Mouse (Mus musculus) neural tube, embryonic 12.5 days (tissue): ENCODE measurements at regions not wholly inside any gene's neighbourhood (a gene's known extent, or its start where the extent isn't known, plus 50 kb on each side); places are given as distances from the start of the nearest gene placed in this dataset.
"Not testable (repeated sequence)": the region's sequence is repeated elsewhere in the genome, so short reads cannot be mapped to it uniquely, and the experiment has no call there.

Experiments used
- ATAC-seq: fragments of 200-750 bp; cut with Nextera tagmentation; 2 replicates; pipeline ENCODE4 v1.8.0; 2017; ENCODE audit warnings: low read depth, mild to moderate bottlenecking, moderate TSS enrichment, moderate library complexity; ENCODE audit not compliant: low FRiP score
- H3K27ac ChIP-seq: fragments of 300-500 bp; sonication (generic); 2 replicates; pipeline ENCODE4 v1.5.1; 2016
- H3K27me3 ChIP-seq: fragments of 300-500 bp; sonication (generic); replicated peaks from 2 replicates; pipeline ENCODE4 v1.6.1; 2016; ENCODE audit warnings: mild to moderate bottlenecking
- H3K36me3 ChIP-seq: fragments of 300-500 bp; sonication (generic); 2 replicates; pipeline ENCODE4 v1.6.1; 2016; ENCODE audit warnings: mild to moderate bottlenecking
- H3K4me1 ChIP-seq: fragments of 300-500 bp; sonication (generic); 2 replicates; pipeline ENCODE4 v1.6.1; 2016
- H3K4me2 ChIP-seq: fragments of 300-500 bp; sonication (generic); replicated peaks from 2 replicates; pipeline ENCODE4 v1.6.1; 2016; ENCODE audit warnings: mild to moderate bottlenecking
- H3K4me3 ChIP-seq: fragments of 300-500 bp; sonication (generic); 2 replicates; pipeline ENCODE4 v1.5.1; 2016
- H3K9ac ChIP-seq: fragments of 300-500 bp; sonication (generic); 2 replicates; pipeline ENCODE4 v1.6.1; 2016; ENCODE audit warnings: mild to moderate bottlenecking
- H3K9me3 ChIP-seq: fragments of 300-500 bp; sonication (generic); 2 replicates; pipeline ENCODE4 v1.6.1; 2016; ENCODE audit warnings: mild to moderate bottlenecking
- WGBS: fragments of 180-500 bp; shearing (Covaris S2); methylation state at CpG from one replicate; pipeline ENCODE4 v1.1.7; 2016; 5-methylcytosine and 5-hydroxymethylcytosine counted together

GRCm38 (mm10) chr2:78580013-78580412, 287.9 kb upstream of the Ube2e3 start:
- Histone ChIP-seq H3K27ac (no peak overlapping the region), H3K36me3 (no peaks in the 10 kb centered on the region), H3K4me3 (no peak overlapping the region), H3K9me3 (no peaks in the 10 kb centered on the region), H3K4me1 (no peaks in the 10 kb centered on the region), H3K4me2 (no peak overlapping the region), H3K27me3 (no peaks in the 10 kb centered on the region), H3K9ac (no peak overlapping the region)
- no peak for ATAC-seq
- 70% methylated on average over 6 of the region's 6 CpGs for WGBS

GRCm38 (mm10) chr2:78572492-78572891, 295.4 kb upstream of the Ube2e3 start:
- no peak overlapping the region for H3K9ac ChIP-seq
- H3K27me3 ChIP-seq = no peaks in the 10 kb centered on the region
- 76% methylated on average over 3 of the region's 3 CpGs for WGBS

GRCm38 (mm10) chr2:78558128-78558527, 309.8 kb upstream of the Ube2e3 start:
- no peak overlapping the region for H3K9ac ChIP-seq
- WGBS = 33% methylated on average over 1 of the region's 1 CpGs
- H3K4me1 ChIP-seq = no peaks in the 10 kb centered on the region
- H3K27me3 ChIP-seq = no peaks in the 10 kb centered on the region
- no peaks in the 10 kb centered on the region for H3K36me3 ChIP-seq
- no peak overlapping the region for H3K4me3 ChIP-seq
- ATAC-seq = no peak
- H3K4me2 ChIP-seq = no peak overlapping the region
- H3K27ac ChIP-seq = no peak overlapping the region
- H3K9me3 ChIP-seq = no peaks in the 10 kb centered on the region

More at GRCm38 (mm10) chr2:78572492-78572891, 295.4 kb upstream of the Ube2e3 start:
- Histone ChIP-seq H3K4me3 (no peak overlapping the region), H3K27ac (no peak overlapping the region), H3K4me1 (no peaks in the 10 kb centered on the region), H3K4me2 (no peak overlapping the region), H3K36me3 (no peaks in the 10 kb centered on the region), H3K9me3 (no peaks in the 10 kb centered on the region)
- ATAC-seq = no peak

- H3K9me3 ChIP-seq = no peaks in the 10 kb centered on the region
- H3K4me2 ChIP-seq = no peak overlapping the region
- H3K27ac ChIP-seq = no peak overlapping the region
- 93% methylated on average over 4 of the region's 4 CpGs for WGBS
- H3K27me3 ChIP-seq = no peaks in the 10 kb centered on the region
- no peak for ATAC-seq
- H3K4me3 ChIP-seq = no peak overlapping the region
- no peaks in the 10 kb centered on the region for H3K36me3 ChIP-seq
- H3K4me1 ChIP-seq = no peaks in the 10 kb centered on the region
- no peak overlapping the region for H3K9ac ChIP-seq
Measured at GRCm38 (mm10) chr2:78551085-78551484, 316.8 kb upstream of the Ube2e3 start.

GRCm38 (mm10) chr2:78548683-78549467, 319.0 kb upstream of the Ube2e3 start:
- H3K4me2 ChIP-seq = no peak overlapping the region
- 85% methylated on average over 4 of the region's 4 CpGs for WGBS
- no peaks in the 10 kb centered on the region for H3K9me3 ChIP-seq
- H3K27me3 ChIP-seq = no peaks in the 10 kb centered on the region
- no peak overlapping the region for H3K27ac ChIP-seq
- no peaks in the 10 kb centered on the region for H3K36me3 ChIP-seq
- H3K4me3 ChIP-seq = no peak overlapping the region
- H3K4me1 ChIP-seq = no peaks in the 10 kb centered on the region
- H3K9ac ChIP-seq = no peak overlapping the region
- ATAC-seq = no peak

GRCm38 (mm10) chr2:78547286-78547685, 320.6 kb upstream of the Ube2e3 start:
- WGBS = 79% methylated on average over 4 of the region's 4 CpGs
- no peak overlapping the region for H3K9ac ChIP-seq
- H3K27me3 ChIP-seq = no peaks in the 10 kb centered on the region
- no peak overlapping the region for H3K4me3 ChIP-seq
- H3K4me1 ChIP-seq = no peaks in the 10 kb centered on the region
- H3K9me3 ChIP-seq = no peaks in the 10 kb centered on the region
- no peaks in the 10 kb centered on the region for H3K36me3 ChIP-seq
- ATAC-seq = no peak
- no peak overlapping the region for H3K27ac ChIP-seq
- no peak overlapping the region for H3K4me2 ChIP-seq

- Histone ChIP-seq H3K36me3 (no peaks in the 10 kb centered on the region), H3K9ac (no peak overlapping the region), H3K4me3 (no peak overlapping the region), H3K27ac (no peak overlapping the region), H3K9me3 (no peaks in the 10 kb centered on the region), H3K27me3 (no peaks in the 10 kb centered on the region), H3K4me2 (no peak overlapping the region), H3K4me1 (no peaks in the 10 kb centered on the region)
- ATAC-seq = no peak
- WGBS = 58% methylated on average over 3 of the region's 3 CpGs
Measured at GRCm38 (mm10) chr2:78540422-78540821, 327.5 kb upstream of the Ube2e3 start.

GRCm38 (mm10) chr2:78539592-78540300, 328.2 kb upstream of the Ube2e3 start:
- ATAC-seq = no peak
- Histone ChIP-seq H3K27me3 (no peaks in the 10 kb centered on the region), H3K9ac (no peak overlapping the region), H3K9me3 (no peaks in the 10 kb centered on the region), H3K4me3 (no peak overlapping the region), H3K36me3 (no peaks in the 10 kb centered on the region), H3K4me1 (no peaks in the 10 kb centered on the region), H3K27ac (no peak overlapping the region), H3K4me2 (no peak overlapping the region)
- WGBS = 73% methylated on average over 5 of the region's 5 CpGs

GRCm38 (mm10) chr2:78537574-78537973, 330.4 kb upstream of the Ube2e3 start:
- Histone ChIP-seq H3K4me1 (no peaks in the 10 kb centered on the region), H3K9ac (no peak overlapping the region), H3K27me3 (no peaks in the 10 kb centered on the region), H3K4me2 (no peak overlapping the region), H3K9me3 (no peaks in the 10 kb centered on the region), H3K4me3 (no peak overlapping the region), H3K27ac (no peak overlapping the region), H3K36me3 (no peaks in the 10 kb centered on the region)
- ATAC-seq = no peak
- 96% methylated on average over 2 of the region's 2 CpGs for WGBS

GRCm38 (mm10) chr2:78533881-78534280, 334.0 kb upstream of the Ube2e3 start:
- ATAC-seq, H3K4me1 ChIP-seq, H3K9ac ChIP-seq, H3K36me3 ChIP-seq, H3K27ac ChIP-seq, H3K9me3 ChIP-seq, H3K4me2 ChIP-seq, H3K4me3 ChIP-seq, H3K27me3 ChIP-seq: not testable (repeated sequence)
- WGBS = 94% methylated on average over 5 of the region's 5 CpGs

- WGBS = 83% methylated on average over 2 of the region's 2 CpGs
- H3K9me3 ChIP-seq = no peaks in the 10 kb centered on the region
- ATAC-seq = no peak
Measured at GRCm38 (mm10) chr2:78530535-78530934, 337.4 kb upstream of the Ube2e3 start.

GRCm38 (mm10) chr2:78520258-78521023, 347.5 kb upstream of the Ube2e3 start:
- 91% methylated on average over 4 of the region's 4 CpGs for WGBS
- Histone ChIP-seq H3K4me2 (no peak overlapping the region), H3K9ac (no peak overlapping the region), H3K4me1 (no peaks in the 10 kb centered on the region), H3K27ac (no peak overlapping the region), H3K9me3 (no peaks in the 10 kb centered on the region), H3K36me3 (no peaks in the 10 kb centered on the region), H3K27me3 (no peaks in the 10 kb centered on the region), H3K4me3 (no peak overlapping the region)
- ATAC-seq = no peak

More at GRCm38 (mm10) chr2:78530535-78530934, 337.4 kb upstream of the Ube2e3 start:
- no peaks in the 10 kb centered on the region for H3K4me1 ChIP-seq
- H3K4me2 ChIP-seq = no peak overlapping the region
- H3K9ac ChIP-seq = no peak overlapping the region
- H3K4me3 ChIP-seq = no peak overlapping the region
- H3K36me3 ChIP-seq = no peaks in the 10 kb centered on the region
- no peaks in the 10 kb centered on the region for H3K27me3 ChIP-seq
- H3K27ac ChIP-seq = no peak overlapping the region
